Mouse (Mus musculus): Measurements from ENCODE around the gene Ctxn2.

The Ctxn2 gene

GRCm38 (mm10) chr2:125196771-125197170 is 60.3 kb downstream of the Ctxn2 start:
- DNase-seq, result no peak

All from cerebellum, postnatal 10 days (tissue).